7 mouse cellular contexts compared by ENCODE assay signal in genomic region chr5:106826044-106826443, GRCm38 (mm10).
DNase-seq lines count a peak whose midpoint lies in the region; ATAC-seq and TF ChIP-seq lines count a peak whose summit lies in the region.

No protein-coding gene starts in this region.

- no peaks in the 10 kb centered on the region for H3K36me3 ChIP-seq in kidney, embryonic 15.5 days
- no peaks in the 10 kb centered on the region for H3K36me3 ChIP-seq in hindbrain, postnatal 0 days (ENCODE audit: insufficient read depth, low read length)
- H3K36me3 ChIP-seq in neural tube, embryonic 15.5 days: no peaks in the 10 kb centered on the region

- no peaks in the 10 kb centered on the region for H3K9me3 ChIP-seq in kidney, embryonic 15.5 days (replicated peaks)
- no peaks in the 10 kb centered on the region for H3K9me3 ChIP-seq in hindbrain, postnatal 0 days (ENCODE audit: low read length)
- no peaks in the 10 kb centered on the region for H3K9me3 ChIP-seq in neural tube, embryonic 15.5 days (replicated peaks)

- 0 out of 2 replicates have a peak overlapping the region, but pooled peaks have one; percentile 43 for H3K4me3 ChIP-seq in kidney, embryonic 15.5 days (replicated peaks)
- H3K4me3 ChIP-seq in hindbrain, postnatal 0 days (ENCODE audit: low read length): no peak overlapping the region
- H3K4me3 ChIP-seq in neural tube, embryonic 15.5 days (replicated peaks): peak overlapping the region; percentile 43; the same call in 1 of the 2 replicates

- WGBS in kidney, embryonic 15.5 days: 53% methylated on average over 8 of the region's 8 CpGs
- WGBS in hindbrain, postnatal 0 days: 51% methylated on average over 8 of the region's 8 CpGs
- 46% methylated on average over 8 of the region's 8 CpGs for WGBS in neural tube, embryonic 15.5 days

- DNase-seq in kidney, adult 18-20 months: no peak
- DNase-seq in thymus, postnatal 25 days: peak; percentile 15
- no peak for DNase-seq in thymus, adult 18-20 months
- DNase-seq in hindbrain, postnatal 0 days (ENCODE audit: low spot score): no peak
- no peak for DNase-seq in cerebellum, adult 11-12 months

- 0 out of 2 replicates have a peak, but pooled peaks cover 8% of the 10 kb centered on the region for H3K4me1 ChIP-seq in kidney, embryonic 15.5 days
- no peaks in the 10 kb centered on the region for H3K4me1 ChIP-seq in hindbrain, postnatal 0 days (ENCODE audit: insufficient read depth, low read length)
- peaks cover 17% of the 10 kb centered on the region for H3K4me1 ChIP-seq in neural tube, embryonic 15.5 days

- no peak for ATAC-seq in kidney, embryonic 15.5 days (replicated peaks; ENCODE audit: low FRiP score)
- no peak for ATAC-seq in hindbrain, postnatal 0 days
- no peak for ATAC-seq in neural tube, embryonic 15.5 days (ENCODE audit: low FRiP score)

- TF ChIP-seq CTCF in hindbrain, postnatal 0 days (IDR thresholded peaks at IDR 0.05; ENCODE audit: low read depth): no peak

- no peak overlapping the region for H3K27ac ChIP-seq in kidney, embryonic 15.5 days
- H3K27ac ChIP-seq in hindbrain, postnatal 0 days: no peak overlapping the region
- H3K27ac ChIP-seq in neural tube, embryonic 15.5 days (replicated peaks): no peak overlapping the region

- peak overlapping the region; percentile 72 for H3K4me2 ChIP-seq in kidney, embryonic 15.5 days
- peak overlapping the region; percentile 66 for H3K4me2 ChIP-seq in hindbrain, postnatal 0 days (ENCODE audit: low read depth, low read length)
- H3K4me2 ChIP-seq in neural tube, embryonic 15.5 days: peak overlapping the region; percentile 79

- no peak overlapping the region for H3K9ac ChIP-seq in kidney, embryonic 15.5 days
- H3K9ac ChIP-seq in hindbrain, postnatal 0 days (replicated peaks; ENCODE audit: low read length): no peak overlapping the region
- H3K9ac ChIP-seq in neural tube, embryonic 15.5 days (replicated peaks): no peak overlapping the region; the same call in 1 of the 2 replicates

- peaks cover 3% of the 10 kb centered on the region; the same call in 1 of the 2 replicates for H3K27me3 ChIP-seq in kidney, embryonic 15.5 days
- no peaks in the 10 kb centered on the region for H3K27me3 ChIP-seq in hindbrain, postnatal 0 days (ENCODE audit: insufficient read depth, low read length)
- no peaks in the 10 kb centered on the region for H3K27me3 ChIP-seq in neural tube, embryonic 15.5 days (replicated peaks)
